Mouse (Mus musculus) MEL (cell line): ENCODE data around the gene Psmg3. TPM values are rescaled to one million over a fixed set of nuclear protein-coding genes. Genes with fewer than 3 reads are reported as not detected.

ENCODE experiments used
- DNase-seq: peaks from one replicate; pipeline ENCODE4 v3.0.0; 2011; ENCODE audit warnings: low read depth, low spot score
- H3K27ac ChIP-seq: 2 replicates; pipeline ENCODE4 v1.5.1; 2012; ENCODE audit warnings: low read depth, mild to moderate bottlenecking, control low read depth, low read length, moderate library complexity; ENCODE audit not compliant: control insufficient read depth
- H3K27me3 ChIP-seq, 2 experiments: fragments of 150-350 bp in 1 of 2; sonication (generic) in 1 of 2; 2 replicates each; pipeline ENCODE4 v1.6.1; 2012; ENCODE audit warnings: low read length in 2 of 2, mild to moderate bottlenecking in 2 of 2, improper control_type of control experiment in 1 of 2, moderate library complexity in 1 of 2; ENCODE audit not compliant: insufficient read depth in 2 of 2, control insufficient read depth in 1 of 2
- H3K36me3 ChIP-seq, 2 experiments: 2 replicates each; pipeline ENCODE4 v1.6.1; 2012 to 2014; ENCODE audit warnings: low read length in 2 of 2, improper control_type of control experiment in 1 of 2, inconsistent platforms in 1 of 2, mild to moderate bottlenecking in 1 of 2; ENCODE audit not compliant: insufficient read depth in 2 of 2, control insufficient read depth in 1 of 2
- H3K4me1 ChIP-seq, 2 experiments: fragments of 150-350 bp in 1 of 2; sonication (generic) in 1 of 2; 2 replicates each; pipeline ENCODE4 v1.6.1; 2012; ENCODE audit warnings: low read length in 2 of 2, improper control_type of control experiment in 1 of 2, mild to moderate bottlenecking in 1 of 2; ENCODE audit not compliant: insufficient read depth in 2 of 2, control insufficient read depth in 1 of 2
- H3K4me3 ChIP-seq, 2 experiments: fragments of 150-350 bp in 1 of 2; sonication (generic) in 1 of 2; 2 replicates each; pipeline ENCODE4 v1.5.1; 2012; ENCODE audit warnings: low read depth in 2 of 2, low read length in 2 of 2, mild to moderate bottlenecking in 2 of 2, moderate library complexity in 2 of 2, control low read depth in 1 of 2, improper control_type of control experiment in 1 of 2; ENCODE audit not compliant: control insufficient read depth in 1 of 2, insufficient read depth in 1 of 2
- H3K79me2 ChIP-seq: 2 replicates; pipeline ENCODE4 v1.6.1; 2012; ENCODE audit warnings: mild to moderate bottlenecking, low read length, moderate library complexity; ENCODE audit not compliant: control insufficient read depth, poor library complexity, insufficient read depth
- H3K9ac ChIP-seq: 2 replicates; pipeline ENCODE4 v1.6.1; 2012; ENCODE audit warnings: low read depth, mild to moderate bottlenecking, control low read depth, low read length, moderate library complexity; ENCODE audit not compliant: control insufficient read depth, poor library complexity, severe bottlenecking
- H3K9me3 ChIP-seq: fragments of 150-350 bp; sonication (generic); replicated peaks from 2 replicates; pipeline ENCODE4 v1.6.1; 2012; ENCODE audit warnings: mild to moderate bottlenecking, low read length, improper control_type of control experiment, moderate library complexity; ENCODE audit not compliant: insufficient read depth
- BHLHE40 ChIP-seq: IDR thresholded peaks from 2 replicates; pipeline ENCODE4 v1.6.1; 2012; ENCODE audit warnings: low read depth, mild to moderate bottlenecking, inconsistent platforms, low read length, improper control_type of control experiment, borderline replicate concordance
- CHD1 ChIP-seq: IDR thresholded peaks from 2 replicates; pipeline ENCODE4 v1.6.1; 2012; ENCODE audit warnings: low read depth, mild to moderate bottlenecking, inconsistent platforms, low read length, improper control_type of control experiment
- CHD2 ChIP-seq: IDR thresholded peaks from 2 replicates; pipeline ENCODE4 v1.6.1; 2011; ENCODE audit warnings: low read length, improper control_type of control experiment
- CTCF ChIP-seq, 3 experiments: IDR thresholded peaks in 2 of 3; conservative IDR thresholded peaks in 1 of 3; 2 replicates each; pipeline ENCODE4 v1.5.1; 2011 to 2012; ENCODE audit warnings: low read length in 3 of 3, low read depth in 2 of 3, mild to moderate bottlenecking in 2 of 3, improper control_type of control experiment in 1 of 3, inconsistent platforms in 1 of 3, mixed read lengths in 1 of 3, moderate library complexity in 1 of 3; ENCODE audit not compliant: control insufficient read depth in 1 of 3, insufficient read depth in 1 of 3, poor library complexity in 1 of 3, severe bottlenecking in 1 of 3
- E2F4 ChIP-seq: IDR thresholded peaks from 2 replicates; pipeline ENCODE4 v1.6.1; 2011; ENCODE audit warnings: low read depth, low read length, improper control_type of control experiment, borderline replicate concordance
- ETS1 ChIP-seq: IDR thresholded peaks from 2 replicates; pipeline ENCODE4 v1.6.1; 2012; ENCODE audit warnings: low read depth, mild to moderate bottlenecking, inconsistent platforms, low read length, improper control_type of control experiment, moderate library complexity
- HCFC1 ChIP-seq: IDR thresholded peaks from 2 replicates; pipeline ENCODE4 v1.6.1; 2012; ENCODE audit warnings: low read depth, mild to moderate bottlenecking, inconsistent platforms, low read length, improper control_type of control experiment, moderate library complexity
- JUND ChIP-seq: IDR thresholded peaks from 2 replicates; pipeline ENCODE4 v1.6.1; 2011; ENCODE audit warnings: low read depth, mild to moderate bottlenecking, improper control_type of control experiment, low read length
- KAT2A ChIP-seq: conservative IDR thresholded peaks from 2 replicates; pipeline ENCODE4 v1.6.1; 2012; ENCODE audit warnings: low read depth, low read length, improper control_type of control experiment, inconsistent platforms
- MAFK ChIP-seq: IDR thresholded peaks from 2 replicates; pipeline ENCODE4 v1.6.1; 2011; ENCODE audit warnings: low read depth, mild to moderate bottlenecking, low read length, improper control_type of control experiment, borderline replicate concordance
- MYB ChIP-seq: IDR thresholded peaks from 2 replicates; pipeline ENCODE4 v1.6.1; 2011; ENCODE audit warnings: mild to moderate bottlenecking, low read depth, low read length, improper control_type of control experiment
- NRF1 ChIP-seq: IDR thresholded peaks from 2 replicates; pipeline ENCODE4 v1.6.1; 2014; ENCODE audit warnings: low read depth, mild to moderate bottlenecking, inconsistent platforms, low read length, improper control_type of control experiment, moderate library complexity; ENCODE audit not compliant: poor library complexity, insufficient read depth, severe bottlenecking
- RAD21 ChIP-seq: IDR thresholded peaks from 2 replicates; pipeline ENCODE4 v1.6.1; 2011; ENCODE audit warnings: mild to moderate bottlenecking, low read depth, low read length, improper control_type of control experiment
- SMC3 ChIP-seq: IDR thresholded peaks from 2 replicates; pipeline ENCODE4 v1.6.1; 2011; ENCODE audit warnings: low read depth, low read length, improper control_type of control experiment
- TBP ChIP-seq: IDR thresholded peaks from 2 replicates; pipeline ENCODE4 v1.8.0; 2011; ENCODE audit warnings: low read depth, low read length, improper control_type of control experiment
- TCF12 ChIP-seq: IDR thresholded peaks from 2 replicates; pipeline ENCODE4 v1.6.1; 2014; ENCODE audit warnings: low read depth, mild to moderate bottlenecking, inconsistent platforms, low read length, improper control_type of control experiment, moderate library complexity
- UBTF ChIP-seq: IDR thresholded peaks from 2 replicates; pipeline ENCODE4 v1.6.1; 2012; ENCODE audit warnings: low read depth, mild to moderate bottlenecking, inconsistent platforms, low read length, improper control_type of control experiment, moderate library complexity, borderline replicate concordance; ENCODE audit not compliant: insufficient read depth
- USF1 ChIP-seq: IDR thresholded peaks from 2 replicates; pipeline ENCODE4 v1.6.1; 2014; ENCODE audit warnings: low read depth, mild to moderate bottlenecking, inconsistent platforms, low read length, improper control_type of control experiment, moderate library complexity
- ZC3H11A ChIP-seq: IDR thresholded peaks from 2 replicates; pipeline ENCODE4 v1.6.1; 2012; ENCODE audit warnings: low read depth, mild to moderate bottlenecking, inconsistent platforms, low read length, improper control_type of control experiment
- ZKSCAN1 ChIP-seq: IDR thresholded peaks from 2 replicates; pipeline ENCODE4 v1.6.1; 2012; ENCODE audit warnings: low read depth, mild to moderate bottlenecking, inconsistent platforms, low read length, improper control_type of control experiment, moderate library complexity
- ZMIZ1 ChIP-seq: IDR thresholded peaks from 2 replicates; pipeline ENCODE4 v1.6.1; 2012; ENCODE audit warnings: low read depth, mild to moderate bottlenecking, inconsistent platforms, low read length, improper control_type of control experiment, moderate library complexity
- polyA plus RNA-seq, 2 experiments: library from polyadenylated mRNA; stranded (reverse) in 1 of 2; unstranded in 1 of 2; fragments of >175 nt in 1 of 2; fragments of >200 nt in 1 of 2; gene quantifications; 2 replicates each; pipeline versions ENCODE4 v1.2.1 to v1.2.4; 2012; ENCODE audit warnings: low replicate concordance in 2 of 2, low read depth in 1 of 2; ENCODE audit not compliant: insufficient read length in 2 of 2, insufficient read depth in 1 of 2, missing spikeins in 1 of 2
- total RNA-seq: library from RNA; depleted of rRNA; stranded (reverse); fragments of 300-350 nt; gene quantifications from 2 replicates; pipeline ENCODE4 v1.2.3, GENCODE M21; 2012

Psmg3 gene
- total and polyA plus RNA-seq, 3 experiments = 75.4 to 81.9 TPM; not detected in 1

- Histone ChIP-seq H3K79me2 (peaks cover 33% of the 10 kb centered on the region), H3K4me3 (no peak overlapping the region), H3K9me3 (no peaks in the 10 kb centered on the region), H3K4me1 (peaks cover 4 to 28% of the 10 kb centered on the region in 2 experiments), H3K27ac (no peak overlapping the region), H3K27me3 (no peaks in the 10 kb centered on the region)
- no peak for DNase-seq
- TF ChIP-seq ZKSCAN1 (no peak), SMC3 (no peak), NRF1 (no peak)
- TF ChIP-seq, all 39 proteins: peak for 0
- Histone ChIP-seq H3K9ac (no peak overlapping the region), H3K36me3 (peaks cover 0 to 11% of the 10 kb centered on the region in 2 experiments; a peak in 3 of 4 replicates)
These were observed 26.7 kb downstream of the Psmg3 start for GRCm38 (mm10) chr5:139799801-139800590.

DNA sequence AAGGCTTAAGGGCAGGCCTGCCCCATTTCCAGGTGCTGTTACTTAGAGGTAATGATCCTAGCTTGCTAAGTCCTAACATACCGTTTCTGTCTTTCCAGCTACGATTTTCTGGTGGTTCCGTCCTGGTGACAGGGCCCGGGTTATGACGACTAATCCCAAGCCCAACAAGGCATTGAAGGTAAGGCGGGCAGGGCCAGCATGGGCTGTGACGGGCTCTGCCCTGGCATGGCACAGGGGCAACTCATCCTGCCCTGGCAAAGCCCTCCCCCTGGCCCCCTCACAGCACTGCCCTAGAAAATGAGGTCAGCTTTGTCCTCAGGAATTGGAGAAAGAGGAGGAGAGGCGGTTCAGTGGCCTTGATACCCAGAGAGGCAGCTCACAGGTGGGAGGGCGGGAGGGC lies 27.6 kb downstream of the Psmg3 start:
- H3K27ac ChIP-seq = no peak overlapping the region
- peaks cover 8 to 31% of the 10 kb centered on the region in 2 experiments for H3K4me1 ChIP-seq
- peaks cover 0 to 12% of the 10 kb centered on the region in 2 experiments; a peak in 3 of 4 replicates for H3K36me3 ChIP-seq
- H3K4me3 ChIP-seq = no peak overlapping the region
- peaks cover 43% of the 10 kb centered on the region for H3K79me2 ChIP-seq
- no peak for DNase-seq
- no peaks in the 10 kb centered on the region for H3K27me3 ChIP-seq
- TF ChIP-seq KAT2A (no peak), TBP (no peak), ZC3H11A (no peak), MAFK (no peak), TCF12 (no peak), E2F4 (no peak), RAD21 (no peak), BHLHE40 (no peak), CTCF (IDR thresholded peaks at IDR 0.05 in 2 of 3, conservative IDR thresholded peaks at IDR 0.05 in 1 of 3; ENCODE audit: control insufficient read depth in 1 of 3, insufficient read depth in 1 of 3, low read depth in 2 of 3, low read length in 3 of 3, poor library complexity in 1 of 3, severe bottlenecking in 1 of 3) (no peak), HCFC1 (no peak), CHD1 (no peak), UBTF (no peak), USF1 (no peak), MYB (no peak), ZMIZ1 (no peak), ETS1 (no peak), JUND (no peak), CHD2 (no peak)
- TF ChIP-seq, all 39 proteins: peak for 0
- Histone ChIP-seq H3K9me3 (no peaks in the 10 kb centered on the region), H3K9ac (no peak overlapping the region)
